Mouse (Mus musculus) midbrain, embryonic 16.5 days (tissue): ENCODE results near the gene Ppp6r1. TPM values are rescaled to one million over a fixed set of nuclear protein-coding genes. Genes with fewer than 3 reads are reported as not detected.

Experiments
- ATAC-seq: fragments of 200-750 bp; cut with Nextera tagmentation; 2 replicates; pipeline ENCODE4 v1.8.0; 2017; ENCODE audit warnings: moderate TSS enrichment
- H3K27ac ChIP-seq: fragments of 300-500 bp; sonication (generic); 2 replicates; pipeline ENCODE4 v1.5.1; 2014; ENCODE audit warnings: mild to moderate bottlenecking, low read length, mixed read lengths
- H3K27me3 ChIP-seq: fragments of 300-500 bp; sonication (generic); 2 replicates; pipeline ENCODE4 v1.6.1; 2014; ENCODE audit warnings: low read depth, low read length, mixed read lengths; ENCODE audit not compliant: control insufficient read depth, insufficient read depth
- H3K36me3 ChIP-seq: fragments of 300-500 bp; sonication (generic); 2 replicates; pipeline ENCODE4 v1.6.1; 2014; ENCODE audit warnings: mild to moderate bottlenecking, low read length, moderate library complexity, mixed read lengths; ENCODE audit not compliant: control insufficient read depth, insufficient read depth
- H3K4me1 ChIP-seq: fragments of 300-500 bp; sonication (generic); 2 replicates; pipeline ENCODE4 v1.6.1; 2014; ENCODE audit warnings: mild to moderate bottlenecking, low read length, mixed read lengths; ENCODE audit not compliant: control insufficient read depth, insufficient read depth
- H3K4me2 ChIP-seq: fragments of 300-500 bp; sonication (generic); 2 replicates; pipeline ENCODE4 v1.6.1; 2014; ENCODE audit warnings: mild to moderate bottlenecking, low read length, mixed read lengths
- H3K4me3 ChIP-seq: fragments of 300-500 bp; sonication (generic); 2 replicates; pipeline ENCODE4 v1.5.1; 2014; ENCODE audit warnings: low read depth, mild to moderate bottlenecking, low read length, moderate library complexity, mixed read lengths
- H3K9ac ChIP-seq: fragments of 300-500 bp; sonication (generic); 2 replicates; pipeline ENCODE4 v1.6.1; 2014; ENCODE audit warnings: low read depth, low read length, mixed read lengths
- H3K9me3 ChIP-seq: fragments of 300-500 bp; sonication (generic); replicated peaks from 2 replicates; pipeline ENCODE4 v1.6.1; 2014; ENCODE audit warnings: mild to moderate bottlenecking, low read length, mixed read lengths; ENCODE audit not compliant: control insufficient read depth, poor library complexity, severe bottlenecking
- WGBS: fragments of 180-500 bp; shearing (Covaris S2); extraction: QIAGEN DNeasy Blood & Tissue Kit; methylation state at CpG from one replicate; pipeline ENCODE4 v1.1.7; 2014; 5-methylcytosine and 5-hydroxymethylcytosine counted together
- polyA plus RNA-seq: library from polyadenylated mRNA; unstranded; fragments of >200 nt; fragmentation: Nextera tagmentation; extraction: Ambion mirVana; gene quantifications from 2 replicates; pipeline ENCODE4 v1.2.1, GENCODE M21; 2015

Ppp6r1 gene
- polyA plus RNA-seq = 5.6 and 6.8 TPM in 2 replicates

GRCm38 (mm10) chr7:4658912-4659551 is at the start of gene Ppp6r1:
Gene Ppp6r1 (minus strand): TSS chr7:4659019.
- WGBS = under 1% methylated on average over 54 of the region's 54 CpGs
- Histone ChIP-seq H3K36me3 (peaks cover 9% of the 10 kb centered on the region), H3K9me3 (no peaks in the 10 kb centered on the region), H3K27ac (peak within 1 kb of the TSS; percentile 94), H3K4me3 (peak within 1 kb of the TSS; percentile 81), H3K9ac (peak within 1 kb of the TSS; percentile 82), H3K4me1 (peaks cover 37% of the 10 kb centered on the region), H3K4me2 (peak within 1 kb of the TSS; percentile 89), H3K27me3 (no peaks in the 10 kb centered on the region)
- peak; percentile 98 for ATAC-seq

- Histone ChIP-seq H3K36me3 (peaks cover 33% of the 10 kb centered on the region), H3K27me3 (no peaks in the 10 kb centered on the region), H3K4me3 (no peak overlapping the region), H3K27ac (no peak overlapping the region), H3K4me2 (no peak overlapping the region), H3K9me3 (no peaks in the 10 kb centered on the region), H3K9ac (no peak overlapping the region), H3K4me1 (no peaks in the 10 kb centered on the region)
- no peak for ATAC-seq
- 31% methylated on average over 18 of the region's 18 CpGs for WGBS
Measured at GRCm38 (mm10) chr7:4705098-4705497, 46.3 kb upstream of the Ppp6r1 start.

GRCm38 (mm10) chr7:4703195-4703594 is 44.4 kb upstream of the Ppp6r1 start:
- H3K9ac ChIP-seq = no peak overlapping the region
- no peak overlapping the region for H3K27ac ChIP-seq
- 95% methylated on average over 7 of the region's 7 CpGs for WGBS
- peaks cover 34% of the 10 kb centered on the region for H3K36me3 ChIP-seq
- H3K4me1 ChIP-seq = no peaks in the 10 kb centered on the region
- H3K4me2 ChIP-seq = no peak overlapping the region
- no peak overlapping the region for H3K4me3 ChIP-seq
- no peak for ATAC-seq
- no peaks in the 10 kb centered on the region for H3K9me3 ChIP-seq
- H3K27me3 ChIP-seq = no peaks in the 10 kb centered on the region

- H3K9ac ChIP-seq = 0 out of 2 replicates have a peak overlapping the region, but pooled peaks have one; percentile 3
- H3K9me3 ChIP-seq = no peaks in the 10 kb centered on the region
- H3K27me3 ChIP-seq = no peaks in the 10 kb centered on the region
- 47% methylated on average over 8 of the region's 8 CpGs for WGBS
- H3K36me3 ChIP-seq = peaks cover 40% of the 10 kb centered on the region
- H3K4me2 ChIP-seq = no peak overlapping the region
- no peaks in the 10 kb centered on the region for H3K4me1 ChIP-seq
- no peak overlapping the region for H3K4me3 ChIP-seq
- ATAC-seq = no peak
- no peak overlapping the region for H3K27ac ChIP-seq
Measured at GRCm38 (mm10) chr7:4702334-4702733, 43.5 kb upstream of the Ppp6r1 start.

- Histone ChIP-seq H3K4me2 (no peak overlapping the region), H3K9ac (no peak overlapping the region), H3K9me3 (no peaks in the 10 kb centered on the region), H3K4me3 (no peak overlapping the region), H3K4me1 (peaks cover 14% of the 10 kb centered on the region), H3K36me3 (peaks cover 19% of the 10 kb centered on the region), H3K27me3 (no peaks in the 10 kb centered on the region), H3K27ac (no peak overlapping the region)
- ATAC-seq = no peak
- WGBS = 72% methylated on average over 6 of the region's 6 CpGs
Measured at GRCm38 (mm10) chr7:4693004-4693403, 34.2 kb upstream of the Ppp6r1 start.

GRCm38 (mm10) chr7:4690951-4691653 is 32.3 kb upstream of the Ppp6r1 start:
- Histone ChIP-seq H3K4me2 (peak overlapping the region; percentile 87), H3K4me1 (peaks cover 14% of the 10 kb centered on the region), H3K27ac (peak overlapping the region; percentile 94), H3K27me3 (no peaks in the 10 kb centered on the region), H3K4me3 (peak overlapping the region; percentile 92), H3K36me3 (peaks cover 14% of the 10 kb centered on the region; the same call in 1 of the 2 replicates), H3K9me3 (no peaks in the 10 kb centered on the region), H3K9ac (peak overlapping the region; percentile 100)
- WGBS = 6% methylated on average over 17 of the region's 35 CpGs
- ATAC-seq = peak; percentile 62

GRCm38 (mm10) chr7:4690387-4690786 is 31.6 kb upstream of the Ppp6r1 start, which contains the start of gene Brsk1:
Gene Brsk1 (plus strand): TSS chr7:4690604.
- peaks cover 14% of the 10 kb centered on the region for H3K4me1 ChIP-seq
- peak; percentile 87 for ATAC-seq
- peak within 1 kb of the TSS; percentile 92 for H3K4me3 ChIP-seq
- no peaks in the 10 kb centered on the region for H3K9me3 ChIP-seq
- peak within 1 kb of the TSS; percentile 87 for H3K4me2 ChIP-seq
- peak within 1 kb of the TSS; percentile 100 for H3K9ac ChIP-seq
- H3K36me3 ChIP-seq = peaks cover 14% of the 10 kb centered on the region; the same call in 1 of the 2 replicates
- H3K27me3 ChIP-seq = no peaks in the 10 kb centered on the region
- 0% methylated on average over 5 of the region's 18 CpGs for WGBS
- H3K27ac ChIP-seq = peak within 1 kb of the TSS; percentile 94

- under 1% methylated on average over 32 of the region's 32 CpGs for WGBS
- H3K9ac ChIP-seq = peak within 1 kb of the TSS; percentile 58
- peak within 1 kb of the TSS; percentile 81 for H3K27ac ChIP-seq
- peak within 1 kb of the TSS; percentile 52 for H3K4me3 ChIP-seq
- peaks cover 14% of the 10 kb centered on the region for H3K36me3 ChIP-seq
- H3K9me3 ChIP-seq = no peaks in the 10 kb centered on the region
- peak within 1 kb of the TSS; percentile 92 for H3K4me2 ChIP-seq
- H3K27me3 ChIP-seq = no peaks in the 10 kb centered on the region
- peaks cover 11% of the 10 kb centered on the region for H3K4me1 ChIP-seq
- ATAC-seq = peak; percentile 98
Measured at GRCm38 (mm10) chr7:4684632-4685417, 26.0 kb upstream of the Ppp6r1 start, which contains the start of gene Hspbp1. Gene Hspbp1 (minus strand): TSS chr7:4685068.
